Mouse (Mus musculus): ENCODE data around the gene Npr1.

- TF ChIP-seq CTCF (IDR thresholded peaks at IDR 0.05; ENCODE audit: insufficient read depth, low read depth, low read length) (no peak), POLR2A (IDR thresholded peaks at IDR 0.05; ENCODE audit: insufficient read depth, low read depth, low read length) (no peak)
Observed at GRCm38 (mm10) chr3:90432811-90433219, 32.9 kb downstream of the Npr1 start.

Measured in olfactory bulb, adult 2 months (tissue).